Mouse (Mus musculus) midbrain, embryonic 14.5 days (tissue): ENCODE results near the gene Serpinb8. TPM values are rescaled to one million over a fixed set of nuclear protein-coding genes. Genes with fewer than 3 reads are reported as not detected.

ENCODE experiments used
- ATAC-seq: fragments of 200-750 bp; cut with Nextera tagmentation; 2 replicates; pipeline ENCODE4 v1.8.0; 2017; ENCODE audit warnings: moderate number of reproducible peaks, moderate library complexity; ENCODE audit not compliant: low FRiP score, low TSS enrichment
- DNase-seq: peaks from one replicate; pipeline ENCODE4 v3.0.0-alpha.2; 2015
- H3K27ac ChIP-seq: fragments of 300-500 bp; sonication (generic); replicated peaks from 2 replicates; pipeline ENCODE4 v1.5.1; 2014; ENCODE audit warnings: mild to moderate bottlenecking, low read depth, low read length, moderate library complexity
- H3K27me3 ChIP-seq: fragments of 300-500 bp; sonication (generic); 2 replicates; pipeline ENCODE4 v1.6.1; 2014; ENCODE audit warnings: low read length, control low read depth, mixed read lengths; ENCODE audit not compliant: control insufficient read depth, insufficient read depth
- H3K36me3 ChIP-seq: fragments of 300-500 bp; sonication (generic); 2 replicates; pipeline ENCODE4 v1.6.1; 2014; ENCODE audit warnings: low read length, control low read depth; ENCODE audit not compliant: control insufficient read depth, insufficient read depth
- H3K4me1 ChIP-seq: fragments of 300-500 bp; sonication (generic); 2 replicates; pipeline ENCODE4 v1.6.1; 2014; ENCODE audit warnings: mild to moderate bottlenecking, antibody characterized with exemption, low read length, control low read depth; ENCODE audit not compliant: control insufficient read depth, insufficient read depth
- H3K4me2 ChIP-seq: fragments of 300-500 bp; sonication (generic); 2 replicates; pipeline ENCODE4 v1.6.1; 2014; ENCODE audit warnings: mild to moderate bottlenecking, low read length, moderate library complexity
- H3K4me3 ChIP-seq: fragments of 300-500 bp; sonication (generic); replicated peaks from 2 replicates; pipeline ENCODE4 v1.5.1; 2014; ENCODE audit warnings: low read depth, low read length
- H3K9ac ChIP-seq: fragments of 300-500 bp; sonication (generic); replicated peaks from 2 replicates; pipeline ENCODE4 v1.6.1; 2014; ENCODE audit warnings: mild to moderate bottlenecking, low read length, moderate library complexity
- H3K9me3 ChIP-seq: fragments of 300-500 bp; sonication (generic); 2 replicates; pipeline ENCODE4 v1.6.1; 2016; ENCODE audit warnings: low read length, control low read depth, mixed read lengths; ENCODE audit not compliant: control insufficient read depth
- WGBS: fragments of 180-500 bp; shearing (Covaris S2); extraction: QIAGEN DNeasy Blood & Tissue Kit; methylation state at CpG from one replicate; pipeline ENCODE4 v1.1.7; 2014; 5-methylcytosine and 5-hydroxymethylcytosine counted together
- polyA plus RNA-seq: library from polyadenylated mRNA; unstranded; fragments of >200 nt; fragmentation: Nextera tagmentation; extraction: Ambion mirVana; gene quantifications from 2 replicates; pipeline ENCODE4 v1.2.1, GENCODE M21; 2014

Serpinb8 gene
- polyA plus RNA-seq, 1 experiment from 2014 or later: 0.36 TPM

- H3K4me2 ChIP-seq: no peak overlapping the region
- H3K9me3 ChIP-seq: no peaks in the 10 kb centered on the region
- no peaks in the 10 kb centered on the region for H3K27me3 ChIP-seq
- peak; percentile 61 for DNase-seq
- no peak overlapping the region for H3K27ac ChIP-seq
- no peaks in the 10 kb centered on the region for H3K4me1 ChIP-seq
- ATAC-seq: peak; percentile 84
- no peak overlapping the region for H3K4me3 ChIP-seq
- no peaks in the 10 kb centered on the region for H3K36me3 ChIP-seq
- WGBS: 49% methylated on average over 3 of the region's 3 CpGs
- no peak overlapping the region for H3K9ac ChIP-seq
These were observed 4.9 kb upstream of the Serpinb8 start for GRCm38 (mm10) chr1:107584932-107585331.

GRCm38 (mm10) chr1:107586196-107586595, 3.6 kb upstream of the Serpinb8 start:
- H3K36me3 ChIP-seq: no peaks in the 10 kb centered on the region
- no peaks in the 10 kb centered on the region for H3K9me3 ChIP-seq
- H3K27me3 ChIP-seq: no peaks in the 10 kb centered on the region
- no peak overlapping the region for H3K4me3 ChIP-seq
- WGBS: 81% methylated on average over 3 of the region's 3 CpGs
- ATAC-seq: no peak
- DNase-seq: no peak
- H3K4me1 ChIP-seq: no peaks in the 10 kb centered on the region
- H3K4me2 ChIP-seq: no peak overlapping the region
- H3K27ac ChIP-seq: no peak overlapping the region
- H3K9ac ChIP-seq: no peak overlapping the region

- H3K4me2 ChIP-seq: no peak overlapping the region
- DNase-seq (no peak), ATAC-seq (no peak)
- H3K9ac ChIP-seq: no peak overlapping the region
- H3K36me3 ChIP-seq: no peaks in the 10 kb centered on the region
- no peak overlapping the region for H3K27ac ChIP-seq
- H3K9me3 ChIP-seq: no peaks in the 10 kb centered on the region
- H3K4me1 ChIP-seq: no peaks in the 10 kb centered on the region
- no peak overlapping the region for H3K4me3 ChIP-seq
- H3K27me3 ChIP-seq: no peaks in the 10 kb centered on the region
These were observed 1.6 kb upstream of the Serpinb8 start for GRCm38 (mm10) chr1:107588206-107588605.

- no peaks in the 10 kb centered on the region for H3K4me1 ChIP-seq
- no peaks in the 10 kb centered on the region for H3K36me3 ChIP-seq
- no peak for ATAC-seq
- H3K4me3 ChIP-seq: no peak overlapping the region
- WGBS: 60% methylated on average over 1 of the region's 1 CpGs
- no peaks in the 10 kb centered on the region for H3K27me3 ChIP-seq
- H3K9me3 ChIP-seq: no peaks in the 10 kb centered on the region
- H3K27ac ChIP-seq: no peak overlapping the region
- no peak for DNase-seq
- no peak overlapping the region for H3K9ac ChIP-seq
- H3K4me2 ChIP-seq: no peak overlapping the region
These were observed 1.2 kb upstream of the Serpinb8 start for GRCm38 (mm10) chr1:107588642-107589041.

GRCm38 (mm10) chr1:107592644-107593043, 2.8 kb downstream of the Serpinb8 start:
- Histone ChIP-seq H3K9me3 (no peaks in the 10 kb centered on the region), H3K27me3 (no peaks in the 10 kb centered on the region), H3K4me1 (no peaks in the 10 kb centered on the region), H3K27ac (no peak overlapping the region), H3K36me3 (no peaks in the 10 kb centered on the region), H3K4me3 (no peak overlapping the region), H3K4me2 (no peak overlapping the region), H3K9ac (no peak overlapping the region)
- ATAC-seq: no peak
- no peak for DNase-seq
- WGBS: 83% methylated on average over 3 of the region's 3 CpGs

GRCm38 (mm10) chr1:107593469-107593868, 3.7 kb downstream of the Serpinb8 start:
- ATAC-seq: no peak
- no peaks in the 10 kb centered on the region for H3K4me1 ChIP-seq
- no peak overlapping the region for H3K9ac ChIP-seq
- no peaks in the 10 kb centered on the region for H3K36me3 ChIP-seq
- H3K27me3 ChIP-seq: no peaks in the 10 kb centered on the region
- no peak overlapping the region for H3K4me2 ChIP-seq
- H3K9me3 ChIP-seq: no peaks in the 10 kb centered on the region
- H3K27ac ChIP-seq: no peak overlapping the region
- WGBS: 87% methylated on average over 2 of the region's 2 CpGs
- H3K4me3 ChIP-seq: no peak overlapping the region
- DNase-seq: peak; percentile 9

- Histone ChIP-seq H3K9me3 (no peaks in the 10 kb centered on the region), H3K4me1 (no peaks in the 10 kb centered on the region), H3K36me3 (no peaks in the 10 kb centered on the region), H3K27me3 (no peaks in the 10 kb centered on the region), H3K4me3 (no peak overlapping the region), H3K27ac (no peak overlapping the region), H3K4me2 (no peak overlapping the region), H3K9ac (no peak overlapping the region)
- DNase-seq: no peak
- no peak for ATAC-seq
These were observed 7.1 kb downstream of the Serpinb8 start for GRCm38 (mm10) chr1:107596874-107597273.

- H3K27me3 ChIP-seq: no peaks in the 10 kb centered on the region
- ATAC-seq (no peak), DNase-seq (peak; percentile 59)
- H3K27ac ChIP-seq: no peak overlapping the region
- H3K4me1 ChIP-seq: no peaks in the 10 kb centered on the region
- H3K4me3 ChIP-seq: no peak overlapping the region
- H3K9ac ChIP-seq: no peak overlapping the region
- H3K36me3 ChIP-seq: no peaks in the 10 kb centered on the region
- H3K9me3 ChIP-seq: no peaks in the 10 kb centered on the region
- no peak overlapping the region for H3K4me2 ChIP-seq
These were observed 8.7 kb downstream of the Serpinb8 start for GRCm38 (mm10) chr1:107598476-107598875.

GRCm38 (mm10) chr1:107608942-107609341, 19.1 kb downstream of the Serpinb8 start:
- 68% methylated on average over 1 of the region's 1 CpGs for WGBS
- no peak for ATAC-seq
- H3K27me3 ChIP-seq: no peaks in the 10 kb centered on the region

More at GRCm38 (mm10) chr1:107608942-107609341, 19.1 kb downstream of the Serpinb8 start:
- no peaks in the 10 kb centered on the region for H3K4me1 ChIP-seq
- H3K36me3 ChIP-seq: no peaks in the 10 kb centered on the region
- H3K4me3 ChIP-seq: no peak overlapping the region
- no peak for DNase-seq
- H3K9ac ChIP-seq: no peak overlapping the region
- no peaks in the 10 kb centered on the region for H3K9me3 ChIP-seq
- H3K4me2 ChIP-seq: no peak overlapping the region
- H3K27ac ChIP-seq: no peak overlapping the region
